Mouse (Mus musculus): ENCODE data around the gene Smbd1.

Smbd1 gene

DNA sequence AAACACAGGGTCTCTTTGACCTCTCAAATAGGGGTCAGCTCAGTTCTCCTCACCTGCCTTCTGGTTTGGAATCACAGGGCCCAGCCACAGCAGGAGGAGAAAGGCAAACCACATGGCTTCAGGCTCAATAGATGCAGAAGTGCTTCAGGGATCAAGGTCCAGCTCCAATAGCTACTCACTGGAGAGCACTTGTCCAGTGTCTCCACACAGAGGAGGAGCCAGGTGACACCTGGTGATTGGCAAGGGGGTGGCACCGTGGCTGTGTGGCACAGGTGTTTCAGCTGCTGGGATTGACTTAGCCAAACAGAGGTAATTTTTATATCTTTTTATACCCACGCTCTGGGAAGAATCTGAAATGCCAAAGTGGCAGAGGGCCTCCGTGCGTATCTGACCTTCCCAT lies at the start of gene Smbd1:
TSS of gene Smbd1 (minus strand) at position 157 of the 400 bp plus-strand sequence.
- in situ Hi-C loops (cut with MboI; ENCODE audit: low pct_unique_long_range_greater_than_20kb in 1 of 2, low sequenced_read_pairs in 2 of 2, unreplicated experiment in 1 of 2) = loop anchor here in 1 of 2 experiments (5.0 to 10.0 kb wide), 2 partner anchors 72 to 214 kb away; no protein-coding TSS in a partner anchor

- in situ Hi-C loops (cut with MboI; ENCODE audit: low pct_unique_long_range_greater_than_20kb in 1 of 2, low sequenced_read_pairs in 2 of 2, unreplicated experiment in 1 of 2) = no loop called here
Observed at GRCm38 (mm10) chr16:32858771-32859636, 48.7 kb upstream of the Smbd1 start.

GRCm38 (mm10) chr16:32858356-32858755 lies 48.1 kb upstream of the Smbd1 start:
- in situ Hi-C loops (cut with MboI; ENCODE audit: low pct_unique_long_range_greater_than_20kb in 1 of 2, low sequenced_read_pairs in 2 of 2, unreplicated experiment in 1 of 2) = no loop called here

- in situ Hi-C loops (cut with MboI; ENCODE audit: low pct_unique_long_range_greater_than_20kb in 1 of 2, low sequenced_read_pairs in 2 of 2, unreplicated experiment in 1 of 2) = no loop called here
Observed at GRCm38 (mm10) chr16:32856751-32857150, 46.5 kb upstream of the Smbd1 start.

- in situ Hi-C loops (cut with MboI; ENCODE audit: low pct_unique_long_range_greater_than_20kb in 1 of 2, low sequenced_read_pairs in 2 of 2, unreplicated experiment in 1 of 2) = no loop called here
Observed at GRCm38 (mm10) chr16:32854050-32854571, 43.8 kb upstream of the Smbd1 start.

GRCm38 (mm10) chr16:32853492-32854049 lies 43.3 kb upstream of the Smbd1 start:
- in situ Hi-C loops (cut with MboI; ENCODE audit: low pct_unique_long_range_greater_than_20kb in 1 of 2, low sequenced_read_pairs in 2 of 2, unreplicated experiment in 1 of 2) = no loop called here

GRCm38 (mm10) chr16:32849042-32849830 lies 39.0 kb upstream of the Smbd1 start:
- in situ Hi-C loops (cut with MboI; ENCODE audit: low pct_unique_long_range_greater_than_20kb in 1 of 2, low sequenced_read_pairs in 2 of 2, unreplicated experiment in 1 of 2) = no loop called here

DNA sequence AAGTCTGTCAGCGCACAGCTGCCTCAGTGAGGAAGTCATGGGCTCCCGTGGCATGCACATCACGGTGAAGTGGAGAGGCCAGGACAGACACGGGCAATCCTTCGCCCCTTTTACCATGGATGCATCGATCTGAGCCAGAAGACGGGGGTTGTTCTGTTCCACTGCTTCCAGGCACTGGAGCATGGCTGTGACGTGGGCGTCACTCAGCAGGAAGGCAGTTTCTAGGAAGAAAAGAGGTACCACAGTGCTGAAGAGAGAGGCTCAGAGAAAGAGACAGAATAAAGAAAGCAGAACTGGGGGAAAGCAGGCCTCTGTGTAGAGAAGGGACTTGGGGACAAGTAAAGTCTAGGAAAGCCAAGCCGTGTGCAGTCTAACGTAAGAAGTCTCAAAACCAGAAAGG lies 36.8 kb upstream of the Smbd1 start:
- in situ Hi-C loops (cut with MboI; ENCODE audit: low pct_unique_long_range_greater_than_20kb in 1 of 2, low sequenced_read_pairs in 2 of 2, unreplicated experiment in 1 of 2) = no loop called here

DNA sequence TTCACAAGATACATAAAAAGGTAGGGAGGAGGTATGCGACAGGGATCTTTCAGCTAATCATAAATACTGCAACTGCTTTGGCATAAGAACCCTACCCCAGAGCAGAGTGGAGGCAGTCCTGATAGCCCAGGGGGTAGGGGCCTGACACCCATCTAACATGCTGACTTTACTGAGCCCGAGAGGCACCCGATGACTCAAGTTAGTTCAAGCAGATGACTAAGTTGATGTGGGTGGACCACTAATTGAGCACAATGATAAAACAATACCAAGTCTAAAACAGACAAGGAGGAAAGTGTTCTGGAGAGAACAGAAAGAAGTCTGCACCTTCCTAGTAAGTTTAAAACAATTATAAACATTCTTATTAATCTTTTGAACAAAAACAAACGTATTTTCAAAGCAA lies 21.2 kb upstream of the Smbd1 start:
- in situ Hi-C loops (cut with MboI; ENCODE audit: low pct_unique_long_range_greater_than_20kb in 1 of 2, low sequenced_read_pairs in 2 of 2, unreplicated experiment in 1 of 2) = no loop called here

- in situ Hi-C loops (cut with MboI; ENCODE audit: low pct_unique_long_range_greater_than_20kb in 1 of 2, low sequenced_read_pairs in 2 of 2, unreplicated experiment in 1 of 2) = no loop called here
Observed at GRCm38 (mm10) chr16:32829104-32829503, 18.8 kb upstream of the Smbd1 start.

- in situ Hi-C loops (cut with MboI; ENCODE audit: low pct_unique_long_range_greater_than_20kb in 1 of 2, low sequenced_read_pairs in 2 of 2, unreplicated experiment in 1 of 2) = no loop called here
Observed at GRCm38 (mm10) chr16:32826521-32826920, 16.2 kb upstream of the Smbd1 start.

- in situ Hi-C loops (cut with MboI; ENCODE audit: low pct_unique_long_range_greater_than_20kb in 1 of 2, low sequenced_read_pairs in 2 of 2, unreplicated experiment in 1 of 2) = no loop called here
Observed at GRCm38 (mm10) chr16:32825380-32825779, 15.1 kb upstream of the Smbd1 start.

GRCm38 (mm10) chr16:32824061-32824460 lies 13.8 kb upstream of the Smbd1 start:
- in situ Hi-C loops (cut with MboI; ENCODE audit: low pct_unique_long_range_greater_than_20kb in 1 of 2, low sequenced_read_pairs in 2 of 2, unreplicated experiment in 1 of 2) = no loop called here

GRCm38 (mm10) chr16:32823487-32823886 lies 13.2 kb upstream of the Smbd1 start:
- in situ Hi-C loops (cut with MboI; ENCODE audit: low pct_unique_long_range_greater_than_20kb in 1 of 2, low sequenced_read_pairs in 2 of 2, unreplicated experiment in 1 of 2) = no loop called here

DNA sequence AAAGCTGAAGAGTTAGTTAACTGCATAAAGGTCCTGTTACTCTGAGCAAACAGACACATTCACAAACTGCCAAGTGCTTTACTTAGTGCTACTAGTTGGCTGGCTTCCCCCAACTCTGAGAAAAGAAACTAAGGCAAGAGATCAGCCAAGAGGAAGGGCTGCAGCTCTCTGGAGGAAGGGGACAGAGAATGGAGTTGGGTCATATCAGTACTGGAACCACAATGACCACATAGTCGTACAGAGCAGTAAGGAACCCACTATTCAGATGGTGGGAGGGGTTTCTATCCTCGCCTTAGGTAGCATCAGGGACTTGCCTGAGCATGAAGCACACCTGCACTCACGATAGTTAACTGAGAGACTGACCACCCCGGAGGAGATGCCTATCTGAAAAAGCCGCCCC lies 12.6 kb upstream of the Smbd1 start:
- in situ Hi-C loops (cut with MboI; ENCODE audit: low pct_unique_long_range_greater_than_20kb in 1 of 2, low sequenced_read_pairs in 2 of 2, unreplicated experiment in 1 of 2) = no loop called here

GRCm38 (mm10) chr16:32822450-32822827 lies 12.2 kb upstream of the Smbd1 start:
- in situ Hi-C loops (cut with MboI; ENCODE audit: low pct_unique_long_range_greater_than_20kb in 1 of 2, low sequenced_read_pairs in 2 of 2, unreplicated experiment in 1 of 2) = no loop called here

DNA sequence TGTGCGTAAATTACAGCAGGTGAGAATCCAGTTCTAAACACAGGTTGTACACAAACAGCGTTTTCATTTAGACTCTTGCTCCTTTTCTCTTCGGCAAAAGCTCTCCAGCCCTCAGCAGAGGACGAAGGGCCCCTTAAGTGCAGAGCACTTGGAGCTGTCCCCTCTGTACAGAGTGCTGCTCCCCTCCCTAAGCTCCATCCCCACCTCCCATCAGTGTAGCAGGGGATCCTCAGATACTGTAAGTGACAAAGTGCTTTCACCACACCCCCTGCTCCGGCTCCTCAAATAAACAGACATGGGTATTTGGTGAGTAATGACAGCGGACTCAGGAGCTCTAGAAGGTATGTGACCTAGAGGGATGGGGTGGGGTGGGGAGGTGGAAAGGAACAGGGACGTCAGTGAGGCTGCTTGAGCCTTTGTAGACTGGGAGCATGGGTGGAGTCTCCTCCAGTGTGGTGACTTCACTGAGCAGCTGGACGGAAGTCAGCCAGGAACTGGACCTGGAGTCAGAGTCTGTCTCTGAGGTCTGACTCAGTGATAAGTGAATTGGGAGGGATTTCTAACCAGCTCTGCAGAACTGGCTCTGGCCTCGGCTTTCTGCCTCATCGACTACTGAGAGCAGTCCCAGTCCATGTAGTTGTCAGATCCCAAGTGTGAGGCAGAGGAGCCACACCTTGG lies 11.6 kb upstream of the Smbd1 start:
- in situ Hi-C loops (cut with MboI; ENCODE audit: low pct_unique_long_range_greater_than_20kb in 1 of 2, low sequenced_read_pairs in 2 of 2, unreplicated experiment in 1 of 2) = no loop called here

- in situ Hi-C loops (cut with MboI; ENCODE audit: low pct_unique_long_range_greater_than_20kb in 1 of 2, low sequenced_read_pairs in 2 of 2, unreplicated experiment in 1 of 2) = loop anchor here in 1 of 2 experiments (10.0 kb wide), 1 partner anchor 206 kb away; no protein-coding TSS in a partner anchor
Observed at GRCm38 (mm10) chr16:32818441-32818840, 8.2 kb upstream of the Smbd1 start.

Data from mouse embryonic stem cell (cell line).